Mouse (Mus musculus): ENCODE data around the gene Padi2.

GRCm38 (mm10) chr4:140892163-140892530 is 14.0 kb upstream of the Padi2 start:
- no peak for TF ChIP-seq CTCF (IDR thresholded peaks at IDR 0.05; ENCODE audit: control insufficient read depth, insufficient read depth, insufficient read length)
- no peak for TF ChIP-seq USF1 (IDR thresholded peaks at IDR 0.05; ENCODE audit: low read depth)
- TF ChIP-seq MYOD1 (IDR thresholded peaks at IDR 0.05; ENCODE audit: control insufficient read depth, insufficient read length, low read depth) = no peak
- TF ChIP-seq MYOG (IDR thresholded peaks at IDR 0.05; ENCODE audit: control insufficient read depth, extremely low read depth, insufficient read length) = no peak
- no peak for TF ChIP-seq MAX (IDR thresholded peaks at IDR 0.05)

Data from C2C12 (cell line).